Mouse (Mus musculus): ENCODE measurements around the gene Enpep. TPM values are rescaled to one million over a fixed set of nuclear protein-coding genes. Genes with fewer than 3 reads are reported as not detected.

Gene Enpep
- polyA plus RNA-seq, 1 experiment from 2014 or later, result 0.93 TPM

DNA sequence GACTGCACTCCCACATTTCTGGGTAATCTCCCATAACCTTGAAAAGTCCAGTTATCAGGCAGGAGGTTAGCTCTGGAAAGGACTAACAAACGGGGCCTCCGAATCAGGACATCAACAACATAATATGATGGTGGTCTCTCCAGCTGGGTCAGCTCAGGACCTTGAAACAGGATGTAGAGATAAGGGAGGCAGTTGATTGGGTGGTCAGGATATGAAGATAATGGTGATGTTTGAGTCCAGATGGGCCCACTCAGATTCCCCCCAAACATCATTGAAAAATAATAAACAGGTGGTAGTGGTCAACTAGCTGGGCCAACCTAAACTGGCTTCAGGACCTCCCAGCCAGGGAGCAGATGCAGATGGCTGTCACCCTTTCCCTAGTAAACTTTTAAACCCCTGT, 25.6 kb upstream of the Enpep start:
- Histone ChIP-seq H3K27ac (replicated peaks; ENCODE audit: low read depth, low read length) (no peak overlapping the region), H3K4me1 (ENCODE audit: control insufficient read depth, insufficient read depth, low read length) (no peaks in the 10 kb centered on the region), H3K4me2 (ENCODE audit: low read depth, low read length) (no peak overlapping the region), H3K27me3 (ENCODE audit: control insufficient read depth, insufficient read depth, low read length) (no peaks in the 10 kb centered on the region), H3K36me3 (replicated peaks; ENCODE audit: control insufficient read depth, insufficient read depth, low read depth, low read length) (no peaks in the 10 kb centered on the region), H3K9me3 (replicated peaks; ENCODE audit: control insufficient read depth, low read length) (no peaks in the 10 kb centered on the region), H3K9ac (replicated peaks; ENCODE audit: low read length) (no peak overlapping the region), H3K4me3 (ENCODE audit: low read depth, low read length) (no peak overlapping the region)
- ATAC-seq (replicated peaks; ENCODE audit: insufficient number of reproducible peaks, low FRiP score, low TSS enrichment, low read depth) (no peak), DNase-seq (ENCODE audit: low spot score) (no peak)
- WGBS, result 86% methylated on average over 2 of the region's 2 CpGs

DNA sequence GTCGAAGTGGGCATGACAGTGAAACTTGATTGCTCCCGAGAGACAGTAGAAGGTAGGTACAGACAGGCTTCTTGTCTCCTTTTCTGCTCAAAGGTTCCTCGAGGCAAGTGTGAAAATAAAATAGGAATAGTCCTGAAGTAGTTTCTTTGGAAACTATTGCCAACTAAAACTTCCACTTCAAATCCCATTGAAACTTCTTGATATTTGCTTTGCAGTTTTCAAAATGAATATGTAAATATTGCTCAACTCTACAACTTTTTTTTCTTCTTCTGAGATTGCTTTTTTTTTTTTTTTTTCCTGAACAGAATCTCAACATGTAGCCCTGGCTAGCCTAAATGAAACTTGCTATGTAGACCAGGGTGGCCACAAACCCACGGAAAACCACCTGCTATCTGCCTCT, 21.4 kb upstream of the Enpep start:
- WGBS, result 74% methylated on average over 4 of the region's 4 CpGs
- Histone ChIP-seq H3K27me3 (ENCODE audit: control insufficient read depth, insufficient read depth, low read length) (no peaks in the 10 kb centered on the region), H3K4me2 (ENCODE audit: low read depth, low read length) (no peak overlapping the region), H3K27ac (replicated peaks; ENCODE audit: low read depth, low read length) (no peak overlapping the region), H3K36me3 (replicated peaks; ENCODE audit: control insufficient read depth, insufficient read depth, low read depth, low read length) (no peaks in the 10 kb centered on the region), H3K9me3 (replicated peaks; ENCODE audit: control insufficient read depth, low read length) (no peaks in the 10 kb centered on the region), H3K4me3 (ENCODE audit: low read depth, low read length) (no peak overlapping the region), H3K9ac (replicated peaks; ENCODE audit: low read length) (no peak overlapping the region), H3K4me1 (ENCODE audit: control insufficient read depth, insufficient read depth, low read length) (no peaks in the 10 kb centered on the region)
- no peak for ATAC-seq (replicated peaks; ENCODE audit: insufficient number of reproducible peaks, low FRiP score, low TSS enrichment, low read depth)
- DNase-seq (ENCODE audit: low spot score), result no peak

DNA sequence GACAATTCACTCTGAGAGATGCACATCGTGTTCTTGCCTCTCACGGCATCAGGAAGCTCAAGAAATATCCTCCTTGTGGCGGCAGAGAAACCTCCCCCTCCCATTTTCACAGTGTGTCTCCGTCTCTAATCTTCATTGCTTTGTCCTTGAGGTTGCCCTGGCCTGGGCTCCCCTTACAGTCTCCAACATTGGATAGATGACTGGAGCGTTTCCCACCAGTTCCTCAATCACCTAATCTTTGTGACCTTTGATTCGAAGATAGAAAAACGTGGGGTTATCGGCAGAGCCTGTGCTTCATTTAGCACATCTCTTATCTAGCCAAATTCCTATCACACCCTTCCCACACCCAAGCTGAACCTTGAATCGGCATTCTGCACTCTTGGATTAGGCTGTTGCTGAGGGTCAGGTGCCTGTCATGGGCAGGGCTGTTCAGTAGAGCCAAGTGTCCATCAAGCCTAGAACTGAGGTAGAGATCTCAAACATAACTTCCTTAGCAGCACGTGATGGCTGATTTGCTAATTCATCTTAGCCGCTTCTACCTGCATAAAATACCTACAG, 18.9 kb upstream of the Enpep start:
- ATAC-seq (replicated peaks; ENCODE audit: insufficient number of reproducible peaks, low FRiP score, low TSS enrichment, low read depth) (no peak), DNase-seq (ENCODE audit: low spot score) (no peak)
- Histone ChIP-seq H3K27me3 (ENCODE audit: control insufficient read depth, insufficient read depth, low read length) (no peaks in the 10 kb centered on the region), H3K36me3 (replicated peaks; ENCODE audit: control insufficient read depth, insufficient read depth, low read depth, low read length) (no peaks in the 10 kb centered on the region), H3K4me2 (ENCODE audit: low read depth, low read length) (no peak overlapping the region), H3K4me3 (ENCODE audit: low read depth, low read length) (no peak overlapping the region), H3K9ac (replicated peaks; ENCODE audit: low read length) (no peak overlapping the region), H3K4me1 (ENCODE audit: control insufficient read depth, insufficient read depth, low read length) (no peaks in the 10 kb centered on the region), H3K27ac (replicated peaks; ENCODE audit: low read depth, low read length) (no peak overlapping the region), H3K9me3 (replicated peaks; ENCODE audit: control insufficient read depth, low read length) (no peaks in the 10 kb centered on the region)
- WGBS, result 79% methylated on average over 11 of the region's 11 CpGs

DNA sequence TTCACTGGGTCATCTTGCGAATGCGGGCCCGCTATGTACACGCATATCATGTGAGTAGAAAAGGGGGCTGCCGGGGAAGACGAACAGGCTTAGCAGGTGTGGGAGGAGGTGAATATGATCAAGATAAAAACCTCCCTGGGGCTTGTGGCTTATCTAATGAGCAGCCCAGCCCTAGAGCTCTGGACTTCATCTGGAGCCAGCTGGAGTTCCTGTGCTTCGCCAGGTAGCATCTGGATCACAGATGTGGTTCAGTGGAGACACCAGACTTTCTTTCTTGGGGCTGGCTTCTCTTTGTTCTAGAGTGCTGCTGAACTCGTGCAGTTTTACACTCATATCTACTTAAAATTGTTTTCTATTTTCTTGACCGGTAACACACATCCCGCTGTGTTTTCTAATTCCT, 14.8 kb upstream of the Enpep start:
- ATAC-seq (replicated peaks; ENCODE audit: insufficient number of reproducible peaks, low FRiP score, low TSS enrichment, low read depth), result no peak
- Histone ChIP-seq H3K27ac (replicated peaks; ENCODE audit: low read depth, low read length) (no peak overlapping the region), H3K4me2 (ENCODE audit: low read depth, low read length) (no peak overlapping the region), H3K27me3 (ENCODE audit: control insufficient read depth, insufficient read depth, low read length) (no peaks in the 10 kb centered on the region), H3K9ac (replicated peaks; ENCODE audit: low read length) (no peak overlapping the region), H3K36me3 (replicated peaks; ENCODE audit: control insufficient read depth, insufficient read depth, low read depth, low read length) (no peaks in the 10 kb centered on the region), H3K9me3 (replicated peaks; ENCODE audit: control insufficient read depth, low read length) (no peaks in the 10 kb centered on the region), H3K4me3 (ENCODE audit: low read depth, low read length) (no peak overlapping the region), H3K4me1 (ENCODE audit: control insufficient read depth, insufficient read depth, low read length) (no peaks in the 10 kb centered on the region)
- 74% methylated on average over 10 of the region's 10 CpGs for WGBS
- DNase-seq (ENCODE audit: low spot score), result peak; percentile 59

DNA sequence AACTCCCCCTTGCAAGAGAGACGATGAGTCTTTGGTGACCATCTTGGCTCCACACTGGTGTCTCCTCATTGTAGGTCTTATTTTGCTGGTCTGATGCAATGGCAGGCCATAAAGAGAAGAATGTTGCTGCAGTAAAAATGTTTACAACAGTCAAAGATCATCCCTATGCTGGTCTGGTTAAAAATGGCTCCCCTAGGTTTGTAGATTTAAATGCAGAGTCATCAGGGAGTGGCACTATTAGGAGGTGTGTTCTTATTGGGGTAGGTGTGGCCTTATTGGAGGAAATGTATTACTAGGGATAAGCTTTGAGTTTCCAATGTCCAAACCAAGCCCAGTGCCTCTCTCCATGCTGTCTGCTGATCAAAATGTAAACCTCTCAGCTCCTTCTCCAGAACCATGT, 10.2 kb upstream of the Enpep start:
- no peak overlapping the region for H3K4me3 ChIP-seq (ENCODE audit: low read depth, low read length)
- WGBS, result 90% methylated on average over 1 of the region's 1 CpGs

DNA sequence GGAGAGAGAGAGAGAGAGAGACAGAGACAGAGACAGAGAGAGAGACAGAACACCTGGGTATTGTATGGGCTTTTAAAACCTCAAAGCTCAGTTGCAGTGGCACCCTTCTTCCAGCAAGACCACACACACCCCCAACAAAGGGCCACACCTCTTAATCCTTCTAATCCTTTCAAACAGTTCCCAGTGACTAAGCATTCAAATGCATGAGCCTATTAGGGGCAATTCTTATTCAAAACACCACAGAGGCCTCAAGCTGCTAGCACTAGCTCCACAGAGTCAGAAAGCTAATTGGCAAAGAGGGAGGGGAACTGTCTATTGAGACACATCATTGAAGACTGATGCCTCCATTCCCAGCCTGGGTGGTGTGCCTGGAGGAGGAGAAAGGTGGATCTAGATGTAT, 8.5 kb upstream of the Enpep start:
- Histone ChIP-seq H3K36me3 (replicated peaks; ENCODE audit: control insufficient read depth, insufficient read depth, low read depth, low read length) (no peaks in the 10 kb centered on the region), H3K4me1 (ENCODE audit: control insufficient read depth, insufficient read depth, low read length) (no peaks in the 10 kb centered on the region), H3K4me3 (ENCODE audit: low read depth, low read length) (no peak overlapping the region), H3K27ac (replicated peaks; ENCODE audit: low read depth, low read length) (no peak overlapping the region), H3K4me2 (ENCODE audit: low read depth, low read length) (no peak overlapping the region), H3K9ac (replicated peaks; ENCODE audit: low read length) (no peak overlapping the region), H3K9me3 (replicated peaks; ENCODE audit: control insufficient read depth, low read length) (no peaks in the 10 kb centered on the region), H3K27me3 (ENCODE audit: control insufficient read depth, insufficient read depth, low read length) (no peaks in the 10 kb centered on the region)
- DNase-seq (ENCODE audit: low spot score) (no peak), ATAC-seq (replicated peaks; ENCODE audit: insufficient number of reproducible peaks, low FRiP score, low TSS enrichment, low read depth) (no peak)

More for the DNA sequence above, 10.2 kb upstream of the Enpep start:
- ATAC-seq (replicated peaks; ENCODE audit: insufficient number of reproducible peaks, low FRiP score, low TSS enrichment, low read depth) (no peak), DNase-seq (ENCODE audit: low spot score) (no peak)
- Histone ChIP-seq H3K36me3 (replicated peaks; ENCODE audit: control insufficient read depth, insufficient read depth, low read depth, low read length) (no peaks in the 10 kb centered on the region), H3K4me2 (ENCODE audit: low read depth, low read length) (no peak overlapping the region), H3K4me1 (ENCODE audit: control insufficient read depth, insufficient read depth, low read length) (no peaks in the 10 kb centered on the region), H3K9me3 (replicated peaks; ENCODE audit: control insufficient read depth, low read length) (no peaks in the 10 kb centered on the region), H3K27me3 (ENCODE audit: control insufficient read depth, insufficient read depth, low read length) (no peaks in the 10 kb centered on the region), H3K27ac (replicated peaks; ENCODE audit: low read depth, low read length) (no peak overlapping the region), H3K9ac (replicated peaks; ENCODE audit: low read length) (no peak overlapping the region)

DNA sequence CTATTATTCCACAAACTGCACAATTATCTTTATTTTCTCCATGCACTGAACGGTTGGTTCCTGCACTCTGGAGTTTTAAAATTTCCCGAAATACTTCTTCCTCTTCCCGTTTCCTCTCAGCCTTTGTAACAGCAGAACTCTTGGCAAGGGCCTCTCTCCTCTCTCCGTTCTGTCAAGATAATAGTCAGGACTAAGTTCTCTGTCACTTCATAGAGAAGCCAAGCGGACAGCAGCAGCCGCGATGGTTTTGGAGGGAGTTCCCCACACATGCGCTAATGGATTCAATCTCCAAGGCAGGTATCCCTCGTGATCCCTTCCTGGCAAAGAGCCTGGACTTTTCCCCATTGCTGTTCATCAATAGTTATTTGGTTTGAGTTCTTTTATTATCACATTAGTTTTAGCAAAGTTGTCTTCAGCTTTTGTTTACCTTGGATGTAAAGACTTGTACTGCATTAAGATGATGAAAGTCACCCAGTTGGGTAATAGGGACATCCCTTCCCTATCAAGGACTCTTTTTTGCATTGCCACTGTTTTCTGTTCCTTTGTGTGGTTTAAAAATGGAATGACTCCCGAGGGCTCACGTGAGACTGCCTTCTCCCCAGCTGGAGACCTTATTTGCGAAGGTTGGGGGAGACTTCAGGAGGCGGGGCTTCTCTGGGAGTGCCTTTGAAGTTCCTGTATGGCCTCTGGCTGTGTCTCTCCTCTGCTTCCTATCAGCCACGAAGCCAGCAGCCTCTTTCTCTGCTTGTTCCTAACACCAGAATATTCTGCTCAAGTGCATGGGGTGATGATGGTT, 6.0 kb upstream of the Enpep start:
- ATAC-seq (replicated peaks; ENCODE audit: insufficient number of reproducible peaks, low FRiP score, low TSS enrichment, low read depth) (no peak), DNase-seq (ENCODE audit: low spot score) (peak; percentile 15)
- WGBS, result 50% methylated on average over 14 of the region's 14 CpGs
- Histone ChIP-seq H3K4me3 (ENCODE audit: low read depth, low read length) (no peak overlapping the region), H3K4me2 (ENCODE audit: low read depth, low read length) (no peak overlapping the region), H3K9me3 (replicated peaks; ENCODE audit: control insufficient read depth, low read length) (no peaks in the 10 kb centered on the region), H3K9ac (replicated peaks; ENCODE audit: low read length) (no peak overlapping the region), H3K36me3 (replicated peaks; ENCODE audit: control insufficient read depth, insufficient read depth, low read depth, low read length) (no peaks in the 10 kb centered on the region), H3K27me3 (ENCODE audit: control insufficient read depth, insufficient read depth, low read length) (no peaks in the 10 kb centered on the region), H3K4me1 (ENCODE audit: control insufficient read depth, insufficient read depth, low read length) (no peaks in the 10 kb centered on the region), H3K27ac (replicated peaks; ENCODE audit: low read depth, low read length) (no peak overlapping the region)

DNA sequence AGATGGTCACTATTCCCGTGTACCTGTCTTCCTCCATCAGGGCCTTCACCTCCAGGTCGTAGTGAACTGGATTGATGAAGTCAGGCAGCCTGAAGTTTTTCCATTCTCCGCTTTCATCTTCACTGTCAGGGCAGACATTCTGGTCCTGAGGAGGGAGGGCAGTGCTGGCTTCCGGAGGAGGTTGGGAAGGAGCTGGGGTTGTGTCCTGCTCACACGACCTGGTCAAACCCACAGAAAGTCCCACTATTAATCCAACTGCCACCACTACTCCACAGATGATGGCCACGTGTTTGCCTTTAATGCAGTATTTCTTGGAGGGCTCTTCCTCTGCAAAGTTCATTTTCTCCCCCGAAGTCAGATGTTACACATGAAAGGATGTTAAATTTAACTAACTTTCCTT, 378 bp downstream of the Enpep start:
- H3K9ac ChIP-seq (replicated peaks; ENCODE audit: low read length), result no peak overlapping the region
- H3K9me3 ChIP-seq (replicated peaks; ENCODE audit: control insufficient read depth, low read length), result no peaks in the 10 kb centered on the region
- H3K4me1 ChIP-seq (ENCODE audit: control insufficient read depth, insufficient read depth, low read length), result no peaks in the 10 kb centered on the region
- DNase-seq (ENCODE audit: low spot score), result no peak
- 69% methylated on average over 7 of the region's 7 CpGs for WGBS
- no peak overlapping the region for H3K4me2 ChIP-seq (ENCODE audit: low read depth, low read length)
- H3K27ac ChIP-seq (replicated peaks; ENCODE audit: low read depth, low read length), result no peak overlapping the region
- H3K27me3 ChIP-seq (ENCODE audit: control insufficient read depth, insufficient read depth, low read length), result no peaks in the 10 kb centered on the region
- no peaks in the 10 kb centered on the region for H3K36me3 ChIP-seq (replicated peaks; ENCODE audit: control insufficient read depth, insufficient read depth, low read depth, low read length)
- H3K4me3 ChIP-seq (ENCODE audit: low read depth, low read length), result no peak overlapping the region
- no peak for ATAC-seq (replicated peaks; ENCODE audit: insufficient number of reproducible peaks, low FRiP score, low TSS enrichment, low read depth)

Data from embryonic facial prominence, embryonic 11.5 days (tissue).